Mouse (Mus musculus) lung, postnatal 0 days (tissue): ENCODE results near the gene Itpripl1.

Experiments
- CTCF ChIP-seq: IDR thresholded peaks from 2 replicates; pipeline ENCODE4 v1.5.1; 2016; ENCODE audit warnings: antibody characterized with exemption, mild to moderate bottlenecking
- EP300 ChIP-seq: IDR thresholded peaks from 2 replicates; pipeline ENCODE4 v1.6.1; 2016; ENCODE audit warnings: antibody characterized with exemption, mild to moderate bottlenecking, control low read depth

- TF ChIP-seq CTCF (no peak), EP300 (no peak)
These were observed at the start of gene Itpripl1 for GRCm38 (mm10) chr2:127143158-127144063.
